Mouse (Mus musculus): Measurements from ENCODE around the gene Elovl1.

Gene Elovl1

GRCm38 (mm10) chr4:118429215-118429895, 1.5 kb downstream of the Elovl1 start:
- DNase-seq = no peak

- DNase-seq = no peak
Observed at GRCm38 (mm10) chr4:118432332-118432731, 4.4 kb downstream of the Elovl1 start.

DNA sequence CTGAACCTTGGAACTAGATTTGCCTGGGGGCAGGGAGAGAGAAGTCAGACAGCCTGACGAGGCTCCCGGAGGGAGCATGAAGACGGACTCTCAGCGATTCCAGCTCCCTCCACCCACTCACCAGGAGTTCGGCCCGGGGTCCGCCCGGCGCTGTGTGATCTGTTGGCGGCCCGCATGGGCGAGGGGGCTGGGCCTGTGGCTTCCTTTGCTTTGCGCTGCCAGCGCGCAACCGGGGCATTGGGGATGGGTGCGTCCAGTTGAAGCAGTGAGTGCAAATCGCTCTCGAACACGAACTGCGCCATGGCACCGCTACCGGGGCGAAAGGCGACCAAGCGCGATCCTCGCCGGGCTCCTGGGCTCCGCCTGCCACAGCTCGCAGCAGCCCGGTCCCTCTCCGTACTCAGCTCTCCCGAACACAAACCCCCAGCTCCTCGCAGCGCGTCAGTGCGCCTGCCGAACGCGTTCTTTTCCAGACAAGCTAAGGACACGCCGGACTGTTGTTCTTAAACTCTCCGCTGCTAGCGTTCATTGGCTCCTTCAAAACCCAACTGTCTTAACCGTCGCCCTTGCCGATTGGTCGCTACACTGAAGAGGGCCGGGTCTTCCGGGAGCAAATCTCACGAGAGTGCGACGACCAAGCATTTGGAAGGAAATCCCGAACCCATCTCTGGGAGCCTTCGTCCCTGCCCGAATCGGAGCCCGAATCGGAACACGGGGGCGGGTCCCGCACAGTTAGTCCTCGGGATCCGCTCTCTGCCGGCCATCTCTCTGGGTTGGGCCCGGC, 9.1 kb downstream of the Elovl1 start, which contains the start of gene Cdc20:
Gene Cdc20, minus strand, starts transcription at position 533 of the 784 bp plus-strand sequence.
- peak; percentile 80 for DNase-seq

- no peak for DNase-seq
Observed at GRCm38 (mm10) chr4:118437829-118438253, 9.9 kb downstream of the Elovl1 start.

- DNase-seq = no peak
Observed at GRCm38 (mm10) chr4:118445088-118445487, 17.2 kb downstream of the Elovl1 start.

DNA sequence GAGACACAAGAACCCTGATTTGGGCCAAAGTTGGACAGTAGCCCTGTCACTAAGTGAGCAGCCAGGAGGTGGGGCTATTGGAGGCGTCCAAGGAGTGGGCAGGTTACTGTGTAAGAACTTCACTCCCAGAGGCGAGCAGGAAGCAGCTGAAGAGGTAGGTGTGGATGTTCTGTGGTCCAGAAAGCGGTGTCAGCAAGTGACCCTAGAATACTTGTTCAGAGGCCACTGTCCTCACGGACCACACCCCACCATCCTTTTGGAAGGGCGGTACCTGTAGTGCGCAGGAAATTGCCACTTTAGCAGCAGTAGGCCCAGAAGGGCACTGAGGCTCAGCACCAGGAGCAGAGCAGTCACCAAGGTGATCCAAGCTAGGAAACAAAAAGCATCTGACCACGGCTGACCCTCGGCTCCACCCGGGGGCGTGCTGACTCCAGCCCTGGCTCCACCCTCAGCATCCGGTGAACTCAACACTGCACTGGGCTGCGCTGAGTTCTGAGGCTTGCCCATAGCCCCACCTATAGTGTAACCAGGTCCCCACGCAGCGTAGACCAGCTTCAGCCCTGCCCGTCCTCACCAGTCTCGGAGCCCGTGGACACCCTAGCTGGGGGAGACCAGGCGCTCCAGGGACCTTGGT, 18.0 kb downstream of the Elovl1 start:
- DNase-seq = no peak

GRCm38 (mm10) chr4:118446415-118447153, 18.7 kb downstream of the Elovl1 start:
- no peak for DNase-seq

GRCm38 (mm10) chr4:118457345-118457975, 29.6 kb downstream of the Elovl1 start, which contains the start of gene Mpl:
TSS of gene Mpl (minus strand) at chr4:118457513.
- DNase-seq = no peak

- DNase-seq = no peak
Observed at GRCm38 (mm10) chr4:118464956-118465355, 37.1 kb downstream of the Elovl1 start.

DNA sequence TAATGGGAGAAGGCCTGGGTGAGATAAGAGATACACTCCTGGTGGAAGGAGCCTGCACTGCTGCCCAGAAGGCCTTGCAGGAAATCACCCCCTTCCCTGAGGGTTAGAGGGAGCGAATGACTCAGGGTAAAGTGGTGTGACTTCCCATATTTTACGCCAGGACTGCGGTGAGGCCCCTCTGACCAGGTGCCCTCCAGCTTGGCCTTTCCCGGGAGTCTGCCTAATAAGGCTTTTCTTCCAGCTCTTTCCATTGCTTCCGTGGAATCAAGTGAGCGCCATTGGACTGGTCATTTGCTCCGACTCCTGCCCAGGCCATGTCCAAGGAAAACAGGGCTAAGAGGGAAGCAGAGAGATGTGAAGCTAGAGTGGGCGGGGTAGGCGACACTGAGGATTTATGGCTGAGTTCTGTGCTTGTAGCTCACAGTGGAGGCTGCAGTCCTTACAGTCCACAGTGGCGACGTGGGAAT, 37.8 kb downstream of the Elovl1 start:
- DNase-seq = no peak

- DNase-seq = no peak
Observed at GRCm38 (mm10) chr4:118471281-118471680, 43.4 kb downstream of the Elovl1 start.

DNA sequence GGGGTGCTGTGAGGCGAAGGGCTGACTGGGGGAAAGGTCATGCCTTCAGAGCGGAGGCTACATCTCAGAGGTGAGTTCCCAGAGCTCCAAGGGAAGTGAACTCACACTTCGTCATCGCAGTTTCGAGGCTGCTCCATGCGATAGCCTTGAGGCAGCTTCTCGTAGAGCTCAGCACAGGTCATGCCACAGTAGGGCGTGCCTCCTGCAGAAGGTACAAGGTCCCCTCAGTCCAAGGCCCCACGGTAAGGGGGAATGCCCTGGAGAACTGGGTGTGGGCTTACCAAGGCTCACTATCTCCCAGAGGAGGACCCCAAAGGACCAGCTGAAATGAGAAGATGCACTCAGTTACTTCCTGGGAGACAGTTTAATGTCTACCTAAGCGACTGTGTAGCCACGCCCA, 44.8 kb downstream of the Elovl1 start:
- DNase-seq = no peak

DNA sequence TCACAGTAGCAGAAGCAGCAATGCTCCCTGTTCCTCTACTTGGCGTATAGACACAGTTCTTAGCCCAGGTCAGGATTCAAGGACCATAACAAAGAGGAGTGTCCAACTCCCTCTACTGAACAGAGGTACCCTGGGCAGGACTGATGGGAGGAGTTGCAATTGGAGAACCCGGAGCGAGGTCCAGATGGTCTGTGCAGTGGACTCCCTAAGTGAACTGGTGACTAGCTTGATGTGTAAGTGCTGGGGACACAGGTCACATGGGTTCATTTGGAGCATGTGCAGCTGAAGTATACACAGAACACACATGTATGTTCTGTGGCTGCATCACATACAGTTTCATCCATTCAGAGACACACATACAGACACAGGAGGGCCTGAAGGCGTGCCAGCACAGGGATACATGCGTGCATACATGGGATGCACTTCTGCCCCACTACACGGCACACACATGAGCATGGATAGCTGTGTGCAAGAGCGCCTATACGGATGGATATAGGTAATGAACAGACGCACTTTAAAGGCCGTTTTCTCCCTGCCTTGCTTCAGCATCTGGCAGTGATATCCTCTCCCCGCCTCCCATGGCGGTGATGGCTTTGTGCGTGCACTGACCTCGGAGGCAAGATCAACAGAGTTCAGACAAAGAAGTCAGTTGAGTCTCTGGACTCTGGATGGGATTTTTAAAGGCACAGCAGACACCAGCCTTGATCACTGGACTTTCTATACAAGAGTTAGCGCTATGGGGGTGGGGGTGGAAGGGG, 49.1 kb downstream of the Elovl1 start:
- DNase-seq = no peak

All from cerebellum, adult 11-12 months (tissue).